Mouse (Mus musculus) naive thymus-derived CD4-positive, alpha-beta T cell, adult 2 months (primary cell): ENCODE data around the gene Rgs9.
A peak's percentile ranks its signal among the peaks of the same experiment; 100 is the strongest.

Source experiments
- DNase-seq: peaks from one replicate; pipeline ENCODE4 v3.0.0-alpha.2; 2011; ENCODE audit warnings: low read depth

Gene Rgs9

DNA sequence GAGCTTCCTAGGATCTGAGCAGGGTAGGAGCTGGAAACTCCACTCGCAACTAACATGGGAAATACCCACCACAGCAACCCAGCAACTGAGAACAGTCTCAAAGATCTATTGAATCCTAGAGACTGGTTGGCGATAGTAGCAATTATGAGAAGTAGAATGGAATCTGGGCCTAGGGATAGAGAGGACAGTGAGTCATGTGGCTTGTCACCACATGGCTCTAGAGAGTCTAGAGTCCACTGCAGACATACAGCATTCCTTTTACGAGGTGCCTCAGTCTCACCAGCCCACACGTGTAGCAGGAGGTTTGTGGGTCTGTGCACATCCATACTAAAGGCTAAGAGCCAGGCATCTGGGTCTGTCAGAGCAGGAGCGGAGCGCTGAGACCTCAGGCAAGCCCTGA is 59.3 kb downstream of the Rgs9 start:
- no peak for DNase-seq

DNA sequence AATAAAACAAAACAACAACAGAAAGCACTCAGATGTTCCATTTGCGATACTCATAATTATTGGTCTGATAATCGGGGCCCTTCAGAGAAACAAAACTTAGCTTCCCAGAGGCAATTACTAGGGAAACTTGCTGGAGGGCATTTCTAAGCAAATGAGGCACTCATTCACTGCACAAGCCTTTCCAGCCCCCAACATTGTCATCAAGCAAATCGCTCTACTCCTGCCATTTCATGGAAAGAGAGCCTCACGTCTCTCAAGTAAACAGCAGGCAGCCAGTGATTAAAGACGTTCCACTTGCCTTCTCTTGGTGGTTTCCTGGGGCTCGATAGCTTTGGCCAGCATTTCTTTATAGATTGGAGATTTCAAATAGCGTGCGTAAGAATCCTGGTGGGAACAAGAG is 60.1 kb downstream of the Rgs9 start:
- DNase-seq: no peak

DNA sequence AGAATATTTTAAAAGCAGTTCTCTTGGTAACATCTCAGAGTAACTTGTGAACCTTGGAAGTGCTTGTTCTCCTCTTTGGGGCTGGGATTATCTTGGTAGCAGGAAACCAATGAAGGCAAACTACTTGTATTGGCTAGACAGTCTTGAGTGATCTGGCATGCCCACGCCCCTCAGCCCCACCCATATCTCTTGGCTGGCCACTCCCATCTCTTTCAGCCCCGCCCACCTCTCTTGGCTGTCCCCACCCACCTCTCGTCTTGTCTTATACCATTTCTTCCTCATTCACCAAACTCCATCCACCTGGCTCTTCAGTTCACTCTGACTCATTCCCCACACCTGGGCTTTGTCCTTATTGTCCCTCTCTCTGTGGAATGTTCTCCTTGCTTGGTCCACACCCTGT is 64.3 kb downstream of the Rgs9 start:
- DNase-seq: no peak

- DNase-seq: no peak
Observed at GRCm38 (mm10) chr11:109232811-109233210, 65.1 kb downstream of the Rgs9 start.

GRCm38 (mm10) chr11:109227139-109227538 is 70.8 kb downstream of the Rgs9 start:
- no peak for DNase-seq

DNA sequence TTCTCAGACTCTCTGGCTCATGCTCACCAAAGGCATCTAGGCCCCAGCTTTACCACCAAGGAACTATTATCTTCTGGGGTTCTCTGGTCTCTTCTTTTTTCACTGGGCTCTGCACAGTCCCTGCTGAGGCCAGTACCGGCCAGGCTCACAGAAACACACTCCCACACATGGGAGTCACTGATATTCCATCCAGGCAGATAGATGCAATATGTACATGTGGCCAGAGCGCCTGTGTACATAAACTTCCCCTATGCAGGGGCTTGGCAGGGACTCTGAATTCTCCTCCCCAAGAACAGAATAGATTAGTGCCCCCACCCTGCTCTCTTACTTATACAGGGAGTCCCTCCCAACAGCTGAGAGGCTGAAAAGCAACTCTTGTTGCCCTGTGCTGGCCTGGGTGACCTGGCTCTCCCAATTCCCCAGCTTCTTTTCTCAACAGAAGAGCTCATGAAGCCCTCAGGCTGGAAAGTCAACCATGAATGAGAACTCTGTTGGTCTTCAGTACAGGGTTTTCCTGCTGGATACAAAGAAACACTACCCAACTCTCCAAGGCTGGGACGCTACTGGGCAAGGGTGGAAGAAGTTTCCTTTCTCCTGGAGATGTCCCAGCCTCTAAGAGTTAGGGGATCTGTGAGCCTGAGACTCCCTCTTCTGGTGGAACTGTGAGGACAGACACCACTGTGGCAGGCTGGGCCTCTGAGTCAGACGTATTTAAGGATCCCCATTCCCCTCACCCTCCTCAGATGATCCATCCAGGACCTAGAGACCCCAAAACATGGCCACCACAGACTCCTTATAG is 76.5 kb downstream of the Rgs9 start:
- DNase-seq: no peak

DNA sequence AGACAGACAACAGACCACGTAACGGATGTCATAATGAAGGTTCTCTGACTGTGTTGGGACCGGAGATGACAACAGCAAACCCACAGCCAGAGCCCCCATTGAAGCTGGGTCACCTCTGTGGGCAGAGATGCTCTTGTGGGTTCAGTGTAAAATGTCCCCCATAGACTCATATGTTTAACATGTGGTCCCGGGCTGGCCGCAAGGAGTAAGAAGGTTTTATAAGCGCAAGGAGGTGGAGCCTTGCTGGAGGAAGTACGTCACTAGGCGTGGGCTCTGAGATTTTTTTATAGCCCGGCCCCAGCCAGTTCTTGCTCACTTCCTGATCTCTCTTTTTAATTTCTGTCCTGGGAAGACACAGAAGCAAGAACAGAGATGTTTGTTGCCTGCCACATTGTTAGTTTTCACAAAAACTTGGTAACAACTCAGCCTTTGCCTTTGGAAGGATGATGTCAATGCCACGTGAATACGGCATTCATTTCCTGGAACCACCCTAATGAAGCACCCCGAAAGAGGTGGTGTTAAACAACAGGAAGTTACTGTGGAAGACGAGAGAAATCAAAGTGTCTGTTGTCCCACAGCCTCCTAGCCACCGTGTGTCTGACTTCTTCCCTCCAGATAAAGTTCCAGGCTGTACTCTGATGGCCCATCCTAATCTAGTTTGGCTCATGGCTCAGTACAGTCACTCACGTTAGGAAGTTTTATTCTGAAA is 79.1 kb downstream of the Rgs9 start:
- DNase-seq: peak; percentile 63

GRCm38 (mm10) chr11:109217827-109218536 is 79.9 kb downstream of the Rgs9 start:
- DNase-seq: peak; percentile 13

DNA sequence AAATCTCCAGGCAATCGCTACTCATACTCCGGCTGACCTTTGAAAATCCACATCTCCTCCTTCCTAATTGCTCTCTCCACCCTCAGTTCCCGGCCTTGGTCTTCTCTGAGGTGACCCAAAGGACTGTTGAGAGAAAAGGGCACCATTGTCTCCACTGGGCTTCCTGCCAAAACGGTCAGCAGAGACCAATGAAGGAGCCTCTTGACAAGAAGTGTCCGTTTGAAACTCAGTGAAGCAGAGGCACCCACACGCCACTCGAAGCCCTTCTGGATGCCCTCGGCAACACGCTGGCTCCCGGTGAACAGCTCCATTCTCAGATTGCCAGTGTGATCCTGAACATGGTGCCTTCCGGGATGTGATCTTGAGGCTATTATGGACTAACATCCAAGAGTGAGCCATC is 87.2 kb downstream of the Rgs9 start:
- no peak for DNase-seq

- DNase-seq: no peak
Observed at GRCm38 (mm10) chr11:109210341-109210740, 87.6 kb downstream of the Rgs9 start.

DNA sequence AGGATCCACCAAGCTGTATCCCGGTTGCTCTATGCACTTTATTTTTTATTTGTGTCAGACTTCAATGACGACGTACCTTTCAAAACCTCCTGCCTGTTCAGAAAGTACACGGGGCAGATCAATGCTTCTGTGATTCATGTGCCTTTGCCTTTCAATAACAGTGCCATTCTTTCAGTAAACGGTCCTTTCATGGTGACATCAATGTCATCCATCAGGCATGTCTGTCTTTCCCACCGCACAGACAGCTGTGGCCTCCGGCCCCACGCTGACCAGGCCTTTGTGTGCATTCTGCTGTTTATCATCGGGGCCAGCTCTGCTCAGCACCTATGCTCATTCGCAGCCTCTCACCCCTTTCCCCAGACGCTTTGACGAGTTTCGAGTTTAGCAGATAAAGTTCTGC is 91.2 kb downstream of the Rgs9 start:
- DNase-seq: no peak

DNA sequence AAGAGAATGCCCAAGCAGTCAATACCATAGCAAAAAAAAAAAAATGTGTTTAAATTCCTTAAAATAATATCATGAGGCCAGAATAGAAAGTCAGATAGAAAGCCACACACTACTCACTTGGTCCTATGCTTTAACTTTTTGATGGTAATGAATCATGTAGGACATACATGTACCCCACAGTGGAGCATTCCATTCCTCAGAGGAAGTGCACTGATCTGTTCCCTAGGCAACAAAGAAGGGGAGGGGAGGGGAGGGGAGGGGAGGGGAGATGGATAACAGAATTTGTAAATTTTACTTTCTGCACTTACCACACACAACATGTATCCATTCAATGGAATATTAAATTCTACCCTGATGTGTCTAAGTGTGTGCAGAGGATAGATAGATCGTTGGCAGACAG is 91.9 kb downstream of the Rgs9 start:
- DNase-seq: no peak

DNA sequence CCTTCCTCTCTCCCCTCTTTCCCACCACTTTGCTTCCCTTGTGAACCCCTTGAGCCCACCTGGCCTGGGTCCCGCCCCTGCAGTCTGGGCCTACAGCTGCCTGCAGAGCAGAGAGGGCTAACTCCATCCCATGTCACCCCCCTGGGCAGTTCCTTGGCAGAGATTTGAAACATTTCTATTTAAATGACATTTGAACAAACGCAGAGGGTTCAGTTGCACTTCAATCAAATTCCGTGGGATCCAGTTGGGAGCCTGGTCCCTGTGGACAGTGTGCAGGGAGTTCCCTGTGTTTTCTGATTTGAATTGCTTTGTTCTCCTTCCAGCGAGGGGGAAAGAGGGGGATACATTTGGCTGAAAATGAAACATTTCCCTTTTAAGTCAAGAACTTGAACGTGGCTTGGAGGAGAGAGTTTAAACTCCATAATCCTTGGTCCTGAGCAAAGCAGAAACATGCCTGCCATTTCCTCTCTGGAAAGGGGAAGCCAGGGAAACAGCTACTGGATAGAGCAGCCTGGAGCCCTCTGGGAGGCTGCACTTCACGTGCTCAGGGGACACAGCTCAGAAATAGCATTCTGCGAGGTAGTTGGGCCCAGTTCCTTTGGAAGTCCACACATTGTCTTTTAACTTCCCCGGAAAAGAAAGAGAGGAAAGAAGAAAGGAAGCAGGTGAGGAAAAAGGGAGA is 98.2 kb downstream of the Rgs9 start:
- DNase-seq: no peak

GRCm38 (mm10) chr11:109192673-109193557 is 105.0 kb downstream of the Rgs9 start:
- DNase-seq: peak; percentile 65

DNA sequence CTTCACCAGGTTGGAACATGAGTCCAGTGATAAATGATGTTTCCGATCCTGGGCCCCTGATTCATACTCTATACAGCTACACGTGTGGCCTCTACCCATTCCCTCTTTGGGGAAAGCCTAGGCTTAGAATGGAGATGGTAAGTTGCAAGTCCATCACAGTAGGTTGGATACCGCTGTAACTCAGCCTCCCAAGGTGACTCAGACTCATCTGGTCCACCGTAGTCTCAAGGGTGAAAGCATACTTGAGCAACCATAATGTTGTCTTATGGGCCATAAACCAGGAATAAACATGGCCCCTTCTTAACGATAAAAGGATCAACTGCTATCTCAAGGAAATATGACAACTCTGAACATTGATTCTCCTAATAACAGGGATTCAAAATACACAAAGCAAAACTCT is 109.7 kb downstream of the Rgs9 start:
- DNase-seq: no peak

DNA sequence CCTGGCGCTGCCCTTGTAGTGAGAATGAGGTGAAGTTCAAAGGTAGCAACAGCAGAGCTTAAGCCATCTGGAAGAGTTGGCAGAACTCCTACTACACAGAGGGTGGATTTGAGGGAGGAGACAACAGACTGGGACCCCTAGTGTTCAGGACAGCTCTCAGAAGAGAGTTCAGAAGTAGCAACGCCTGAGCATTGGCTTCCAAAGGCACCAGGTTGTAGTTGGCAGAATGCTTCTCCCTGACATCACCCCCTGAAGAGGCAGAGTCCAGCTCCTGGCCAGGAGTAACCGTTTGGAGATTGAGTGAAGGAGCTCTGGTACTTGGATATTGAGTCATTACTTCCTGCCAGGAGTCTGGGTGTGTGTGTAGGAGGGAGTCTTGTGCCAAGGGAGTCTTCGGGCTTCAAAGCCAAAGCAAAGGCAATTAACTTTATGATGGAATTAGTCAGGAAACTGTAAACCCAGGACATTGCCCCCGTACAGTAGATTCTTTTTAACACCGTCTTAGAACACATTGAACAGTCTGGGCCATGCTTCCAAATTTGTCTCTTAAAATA is 110.2 kb downstream of the Rgs9 start:
- no peak for DNase-seq

DNA sequence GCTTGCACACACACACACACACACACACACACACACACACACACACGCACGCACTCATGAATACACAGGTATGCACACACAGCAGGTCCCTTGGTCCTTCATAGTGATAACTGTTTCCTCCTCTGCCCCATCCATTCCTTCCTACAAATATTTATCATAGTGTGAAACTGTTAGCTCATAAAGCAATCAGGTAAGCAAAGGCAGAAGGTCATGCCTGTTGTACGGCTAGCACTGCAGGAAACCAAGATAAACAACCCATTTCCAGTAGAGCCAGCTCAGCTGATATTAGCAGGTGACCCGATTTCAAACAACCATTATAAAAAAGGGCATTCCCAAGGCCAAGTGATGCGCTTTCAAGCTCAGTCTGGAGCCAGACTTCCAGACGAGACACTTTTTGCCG is 116.8 kb downstream of the Rgs9 start:
- no peak for DNase-seq

DNA sequence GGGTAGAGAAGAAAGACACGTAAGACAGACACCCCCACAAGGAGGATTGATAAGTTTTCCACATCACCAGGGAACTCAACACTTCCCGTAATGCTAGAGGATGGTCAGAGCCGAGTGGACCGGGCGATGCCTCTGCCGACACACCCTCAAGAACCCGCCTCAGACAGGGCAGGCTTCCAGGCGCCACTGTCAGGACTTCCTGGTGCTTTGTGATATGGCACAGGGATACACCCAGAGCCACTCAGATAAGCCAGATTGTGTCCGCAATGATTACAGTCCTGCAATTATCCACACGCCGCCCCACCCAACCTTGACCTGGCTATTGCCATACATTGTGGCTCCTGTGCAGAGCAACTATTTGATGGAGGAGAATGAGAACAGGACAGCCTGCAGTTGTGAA is 117.6 kb downstream of the Rgs9 start:
- no peak for DNase-seq

GRCm38 (mm10) chr11:109178788-109179518 is 119.0 kb downstream of the Rgs9 start:
- no peak for DNase-seq

GRCm38 (mm10) chr11:109175376-109175969 is 122.5 kb downstream of the Rgs9 start:
- no peak for DNase-seq
